Mouse (Mus musculus) small intestine, adult 2 months (tissue): ENCODE results near the gene Ambp.

Source experiments
- CTCF ChIP-seq: fragments of 200-500 bp; IDR thresholded peaks from 2 replicates; pipeline ENCODE4 v1.5.1; 2012; ENCODE audit warnings: low read depth, mild to moderate bottlenecking, control low read depth, inconsistent platforms, low read length, moderate library complexity, mixed read lengths; ENCODE audit not compliant: insufficient replicate concordance, insufficient read length; ENCODE audit errors: extremely low read depth
- POLR2A ChIP-seq: fragments of 200-500 bp; IDR thresholded peaks from 2 replicates; pipeline ENCODE4 v1.6.1; 2012; ENCODE audit warnings: low read depth, mild to moderate bottlenecking, control low read depth, inconsistent platforms, low read length, moderate library complexity

GRCm38 (mm10) chr4:63154028-63154427 is 571 bp downstream of the Ambp start:
- TF ChIP-seq CTCF (no peak), POLR2A (no peak)
